Mouse (Mus musculus) naive thymus-derived CD4-positive, alpha-beta T cell, adult 2 months (primary cell): ENCODE results near the gene Acvr1c.

Experiments
- DNase-seq: peaks from one replicate; pipeline ENCODE4 v3.0.0-alpha.2; 2011; ENCODE audit warnings: low read depth

Gene Acvr1c

DNA sequence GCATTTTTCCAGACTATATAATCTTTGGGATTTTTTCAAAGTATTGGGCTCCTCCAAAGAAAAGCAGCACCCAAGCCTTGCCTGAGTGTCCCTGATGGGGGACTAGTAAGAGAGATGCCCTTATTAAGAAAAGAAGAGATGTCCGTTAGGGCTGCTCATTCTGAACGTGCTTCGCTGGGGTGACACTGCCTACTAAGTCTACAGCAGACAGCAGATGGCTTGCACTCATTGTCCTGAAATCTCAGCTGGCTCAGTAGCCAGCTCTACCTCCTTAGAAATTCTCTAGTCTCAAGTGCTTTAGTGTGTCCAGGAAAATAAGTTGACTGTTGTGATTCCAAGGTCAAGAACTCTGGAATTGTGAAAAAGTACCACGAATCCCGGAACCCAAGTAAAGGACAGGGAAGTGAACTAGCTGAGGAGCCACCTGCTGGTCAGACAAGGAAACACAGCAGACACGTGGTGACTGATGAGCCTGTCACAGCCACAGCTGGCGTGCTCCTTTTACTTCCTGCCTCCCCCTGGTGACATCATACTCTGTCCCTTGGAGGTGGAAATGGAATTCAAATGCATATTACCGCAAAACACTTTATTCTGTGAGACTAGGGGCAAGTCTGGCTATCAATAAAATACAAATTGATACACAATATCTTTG, 75.3 kb downstream of the Acvr1c start:
- peak; percentile 88 for DNase-seq

DNA sequence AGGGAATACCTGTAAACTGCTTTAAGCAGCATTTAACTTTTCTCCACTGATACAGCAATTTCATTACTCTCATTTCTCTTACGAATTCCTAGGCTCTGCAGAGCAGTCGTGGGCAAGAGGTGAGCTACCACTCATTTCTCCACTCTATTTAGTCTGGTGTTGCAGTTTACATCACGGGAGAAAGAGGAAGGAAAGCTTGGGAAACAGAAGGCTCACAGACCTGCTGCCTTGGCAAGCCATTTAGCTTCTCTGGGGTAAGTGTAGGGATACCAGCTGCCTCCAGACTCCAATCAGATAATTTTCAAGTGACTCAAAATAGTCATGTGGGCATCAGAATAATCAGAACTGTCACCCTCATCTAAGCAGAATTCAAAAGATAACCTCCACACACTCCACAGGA, 76.6 kb downstream of the Acvr1c start:
- DNase-seq = no peak

DNA sequence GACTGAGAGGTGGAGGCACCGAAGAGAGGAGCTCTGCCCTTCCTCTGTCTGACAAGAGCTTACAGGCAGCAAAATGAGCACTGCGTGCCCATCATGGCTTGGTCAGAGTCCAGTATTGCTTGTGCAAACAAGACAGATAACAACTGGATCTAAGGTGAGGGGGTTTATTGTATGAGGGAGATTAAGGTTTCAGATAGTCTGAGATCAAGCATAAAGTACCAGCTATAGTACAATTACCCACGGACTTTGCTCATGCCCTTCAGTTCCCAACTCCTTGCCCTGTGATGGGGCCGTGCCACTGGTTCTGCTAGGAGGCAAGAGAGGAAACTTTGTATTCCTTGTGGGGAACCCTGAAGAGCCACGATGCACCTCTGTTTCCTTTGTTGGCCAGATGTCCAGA, 78.5 kb downstream of the Acvr1c start:
- no peak for DNase-seq

GRCm38 (mm10) chr2:58276454-58276853, 81.2 kb downstream of the Acvr1c start:
- DNase-seq = no peak

GRCm38 (mm10) chr2:58240639-58241038, 117.1 kb downstream of the Acvr1c start:
- no peak for DNase-seq

- no peak for DNase-seq
These were observed 120.2 kb downstream of the Acvr1c start for GRCm38 (mm10) chr2:58237487-58237886.
